Mouse (Mus musculus) embryonic facial prominence, embryonic 11.5 days (tissue): ENCODE measurements around the gene Mrm3. TPM values are rescaled to one million over a fixed set of nuclear protein-coding genes. Genes with fewer than 3 reads are reported as not detected.

Experiments
- ATAC-seq: fragments of 200-750 bp; cut with Nextera tagmentation; replicated peaks from 2 replicates; pipeline ENCODE4 v1.8.0; 2017; ENCODE audit warnings: low read depth; ENCODE audit not compliant: insufficient number of reproducible peaks, low FRiP score, low TSS enrichment
- DNase-seq: peaks from one replicate; pipeline ENCODE4 v3.0.0-alpha.2; 2015; ENCODE audit warnings: low spot score
- H3K27ac ChIP-seq: fragments of 300-500 bp; sonication (generic); replicated peaks from 2 replicates; pipeline ENCODE4 v1.5.1; 2014; ENCODE audit warnings: mild to moderate bottlenecking, low read depth, low read length, control low read depth
- H3K27me3 ChIP-seq: fragments of 300-500 bp; sonication (generic); 2 replicates; pipeline ENCODE4 v1.6.1; 2014; ENCODE audit warnings: mild to moderate bottlenecking, low read length, moderate library complexity, mixed read lengths; ENCODE audit not compliant: control insufficient read depth, insufficient read depth
- H3K36me3 ChIP-seq: fragments of 300-500 bp; sonication (generic); replicated peaks from 2 replicates; pipeline ENCODE4 v1.6.1; 2014; ENCODE audit warnings: low read depth, mild to moderate bottlenecking, low read length, moderate library complexity, mixed read lengths; ENCODE audit not compliant: control insufficient read depth, insufficient read depth
- H3K4me1 ChIP-seq: fragments of 300-500 bp; sonication (generic); 2 replicates; pipeline ENCODE4 v1.6.1; 2014; ENCODE audit warnings: low read length, mixed read lengths; ENCODE audit not compliant: control insufficient read depth, insufficient read depth
- H3K4me2 ChIP-seq: fragments of 300-500 bp; sonication (generic); 2 replicates; pipeline ENCODE4 v1.6.1; 2014; ENCODE audit warnings: low read depth, mild to moderate bottlenecking, control low read depth, low read length, moderate library complexity
- H3K4me3 ChIP-seq: fragments of 300-500 bp; sonication (generic); 2 replicates; pipeline ENCODE4 v1.5.1; 2014; ENCODE audit warnings: low read depth, low read length, control low read depth
- H3K9ac ChIP-seq: fragments of 300-500 bp; sonication (generic); replicated peaks from 2 replicates; pipeline ENCODE4 v1.6.1; 2014; ENCODE audit warnings: mild to moderate bottlenecking, control low read depth, low read length
- H3K9me3 ChIP-seq: fragments of 300-500 bp; sonication (generic); replicated peaks from 2 replicates; pipeline ENCODE4 v1.6.1; 2016; ENCODE audit warnings: mild to moderate bottlenecking, low read length, inconsistent platforms, mixed read lengths; ENCODE audit not compliant: control insufficient read depth
- WGBS: fragments of 180-500 bp; shearing (Covaris S2); extraction: QIAGEN DNeasy Blood & Tissue Kit; methylation state at CpG from one replicate; pipeline ENCODE4 v1.1.7; 2014; 5-methylcytosine and 5-hydroxymethylcytosine counted together
- polyA plus RNA-seq: library from polyadenylated mRNA; unstranded; fragments of >200 nt; fragmentation: Nextera tagmentation; extraction: Ambion mirVana; gene quantifications from 2 replicates; pipeline ENCODE4 v1.2.1, GENCODE M21; 2014

Gene Mrm3
- polyA plus RNA-seq, 1 experiment from 2014 or later = 22.4 TPM

- Histone ChIP-seq H3K4me1 (no peaks in the 10 kb centered on the region), H3K4me3 (no peak overlapping the region), H3K27ac (no peak overlapping the region), H3K27me3 (no peaks in the 10 kb centered on the region), H3K9me3 (no peaks in the 10 kb centered on the region), H3K9ac (no peak overlapping the region), H3K4me2 (no peak overlapping the region), H3K36me3 (peaks cover 8% of the 10 kb centered on the region)
- WGBS = 77% methylated on average over 5 of the region's 5 CpGs
- DNase-seq = no peak
- ATAC-seq = no peak
Measured at GRCm38 (mm10) chr11:76213841-76214240, 29.7 kb upstream of the Mrm3 start.

GRCm38 (mm10) chr11:76215011-76215410 is 28.5 kb upstream of the Mrm3 start:
- H3K36me3 ChIP-seq = peaks cover 8% of the 10 kb centered on the region
- H3K4me3 ChIP-seq = no peak overlapping the region
- 93% methylated on average over 2 of the region's 2 CpGs for WGBS
- no peak overlapping the region for H3K27ac ChIP-seq
- ATAC-seq = no peak
- H3K27me3 ChIP-seq = no peaks in the 10 kb centered on the region
- H3K4me2 ChIP-seq = no peak overlapping the region
- no peak overlapping the region for H3K9ac ChIP-seq
- H3K4me1 ChIP-seq = no peaks in the 10 kb centered on the region
- H3K9me3 ChIP-seq = no peaks in the 10 kb centered on the region
- no peak for DNase-seq

DNA sequence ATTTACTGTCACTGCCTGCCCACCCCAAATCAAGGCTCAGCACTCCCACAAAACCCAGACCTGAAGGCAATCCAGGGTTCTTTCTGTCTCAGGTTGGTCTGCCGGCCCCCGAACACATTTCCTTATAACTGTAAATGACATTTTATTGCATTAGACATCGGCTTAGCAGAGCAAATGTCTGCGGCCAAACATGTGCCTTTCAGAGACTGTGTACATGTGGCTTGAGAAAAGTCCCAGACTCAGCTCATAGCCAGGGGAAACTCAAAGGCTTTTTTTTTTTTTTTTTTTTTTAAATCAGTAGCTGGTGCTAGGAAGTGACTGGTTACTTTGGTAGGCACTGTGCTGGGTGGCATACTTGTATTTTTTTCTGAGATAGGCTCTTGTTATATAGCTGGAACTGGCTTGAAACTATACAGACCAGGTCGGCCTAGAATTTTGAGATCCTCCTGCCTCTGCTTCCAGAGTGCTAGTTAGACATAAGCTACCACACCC is 27.4 kb upstream of the Mrm3 start:
- DNase-seq = no peak

DNA sequence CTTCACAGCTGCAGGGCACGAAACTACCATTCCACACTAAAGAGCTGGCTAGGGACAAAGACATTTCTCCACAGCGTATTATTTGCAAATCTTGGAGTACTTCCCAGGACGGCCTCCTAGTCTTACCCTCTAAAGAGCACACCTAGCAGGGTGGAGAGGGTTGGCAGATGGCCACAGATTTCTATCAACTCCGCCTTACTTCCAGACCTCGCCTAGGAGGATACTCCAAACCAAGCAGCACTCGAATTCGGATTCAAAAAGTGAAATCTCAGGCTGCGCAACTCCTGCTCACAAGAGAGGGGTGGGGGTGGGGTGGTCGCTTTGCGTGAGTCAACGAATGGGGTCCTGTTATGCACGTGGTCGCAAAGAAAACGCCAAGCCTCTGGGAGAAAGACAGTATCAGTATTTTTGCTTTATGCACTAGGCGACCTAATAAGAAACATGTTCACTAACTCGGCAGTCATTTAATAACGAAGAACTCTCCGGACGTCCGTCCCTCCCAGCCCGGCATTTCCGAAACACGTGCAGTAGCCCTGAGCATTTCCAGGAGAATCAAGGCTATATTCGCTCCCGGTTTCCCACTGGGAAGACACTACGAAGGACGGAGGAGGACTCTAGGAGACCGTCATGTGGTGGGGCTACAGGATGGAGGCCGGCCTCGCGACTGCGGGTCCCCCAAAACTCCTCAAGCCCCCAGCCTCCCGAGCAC is 26.7 kb upstream of the Mrm3 start:
- DNase-seq (peak; percentile 57), ATAC-seq (peak; percentile 15; the same call in 1 of the 2 replicates)
- H3K4me3 ChIP-seq = peak overlapping the region; percentile 79
- H3K36me3 ChIP-seq = peaks cover 8% of the 10 kb centered on the region
- H3K27me3 ChIP-seq = no peaks in the 10 kb centered on the region
- peak overlapping the region; percentile 67 for H3K4me2 ChIP-seq
- peak overlapping the region; percentile 95 for H3K9ac ChIP-seq
- H3K9me3 ChIP-seq = no peaks in the 10 kb centered on the region
- H3K27ac ChIP-seq = peak overlapping the region; percentile 82
- WGBS = 5% methylated on average over 33 of the region's 33 CpGs
- no peaks in the 10 kb centered on the region for H3K4me1 ChIP-seq

More for the DNA sequence above, 27.4 kb upstream of the Mrm3 start:
- Histone ChIP-seq H3K4me3 (peak overlapping the region; percentile 79), H3K9ac (peak overlapping the region; percentile 95; the same call in 1 of the 2 replicates), H3K27me3 (no peaks in the 10 kb centered on the region), H3K36me3 (peaks cover 8% of the 10 kb centered on the region), H3K9me3 (no peaks in the 10 kb centered on the region), H3K4me1 (no peaks in the 10 kb centered on the region), H3K27ac (no peak overlapping the region), H3K4me2 (peak overlapping the region; percentile 67)
- WGBS = 91% methylated on average over 5 of the region's 5 CpGs
- no peak for ATAC-seq

- Histone ChIP-seq H3K27me3 (no peaks in the 10 kb centered on the region), H3K36me3 (peaks cover 8% of the 10 kb centered on the region), H3K4me1 (no peaks in the 10 kb centered on the region), H3K9ac (peak within 1 kb of the TSS; percentile 95), H3K4me3 (peak within 1 kb of the TSS; percentile 79), H3K9me3 (no peaks in the 10 kb centered on the region), H3K27ac (peak within 1 kb of the TSS; percentile 82), H3K4me2 (peak within 1 kb of the TSS; percentile 67)
- DNase-seq = peak; percentile 99
- 0% methylated on average over 34 of the region's 35 CpGs for WGBS
- ATAC-seq = peak; percentile 96
Measured at GRCm38 (mm10) chr11:76217390-76217800, 26.1 kb upstream of the Mrm3 start, which contains the start of the genes Dbil5 and Gemin4. Gene Dbil5, plus strand, starts transcription at chr11:76217608. Gene Gemin4, minus strand, starts transcription at chr11:76217664.

DNA sequence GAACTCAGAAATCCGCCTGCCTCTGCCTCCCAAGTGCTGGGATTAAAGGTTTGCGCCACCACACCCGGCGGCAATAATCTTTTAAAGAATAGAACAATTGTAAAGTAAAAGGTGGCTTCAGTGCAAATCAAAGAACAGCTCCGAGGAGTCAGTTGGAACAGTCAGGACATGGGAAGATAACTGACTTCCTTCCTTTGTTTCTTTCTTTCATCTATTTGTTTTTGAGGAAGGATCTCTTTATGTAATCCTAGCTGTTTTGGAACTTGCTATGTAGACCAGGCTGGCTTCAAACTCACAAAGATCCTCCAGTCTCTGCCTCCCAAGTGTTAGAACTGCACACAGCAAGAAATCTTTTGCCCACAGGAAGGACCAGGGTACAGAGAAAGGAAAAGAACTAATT is 18.9 kb upstream of the Mrm3 start:
- H3K9me3 ChIP-seq = no peaks in the 10 kb centered on the region
- WGBS = 91% methylated on average over 5 of the region's 5 CpGs
- H3K4me2 ChIP-seq = no peak overlapping the region
- H3K9ac ChIP-seq = no peak overlapping the region
- H3K36me3 ChIP-seq = no peaks in the 10 kb centered on the region; the same call in 1 of the 2 replicates
- no peaks in the 10 kb centered on the region for H3K4me1 ChIP-seq
- DNase-seq (no peak), ATAC-seq (no peak)
- H3K27me3 ChIP-seq = no peaks in the 10 kb centered on the region
- no peak overlapping the region for H3K4me3 ChIP-seq
- H3K27ac ChIP-seq = no peak overlapping the region

- Histone ChIP-seq H3K27me3 (no peaks in the 10 kb centered on the region), H3K9ac (no peak overlapping the region), H3K9me3 (no peaks in the 10 kb centered on the region), H3K4me1 (no peaks in the 10 kb centered on the region), H3K36me3 (no peaks in the 10 kb centered on the region; the same call in 1 of the 2 replicates), H3K4me3 (no peak overlapping the region), H3K27ac (no peak overlapping the region), H3K4me2 (no peak overlapping the region)
- ATAC-seq (no peak), DNase-seq (no peak)
Measured at GRCm38 (mm10) chr11:76225051-76225450, 18.5 kb upstream of the Mrm3 start.

- Histone ChIP-seq H3K4me3 (no peak overlapping the region), H3K36me3 (no peaks in the 10 kb centered on the region; the same call in none of the 2 replicates), H3K4me2 (no peak overlapping the region), H3K9ac (no peak overlapping the region), H3K4me1 (no peaks in the 10 kb centered on the region), H3K27me3 (no peaks in the 10 kb centered on the region), H3K9me3 (no peaks in the 10 kb centered on the region), H3K27ac (no peak overlapping the region)
- DNase-seq (no peak), ATAC-seq (no peak)
- 94% methylated on average over 3 of the region's 3 CpGs for WGBS
Measured at GRCm38 (mm10) chr11:76236136-76236535, 7.4 kb upstream of the Mrm3 start.
